In genomic region chr12:69357300-69357646, GRCm38 (mm10) we compare ENCODE assay signal across 8 mouse cellular contexts. TPM values are rescaled to one million over a fixed set of nuclear protein-coding genes. Genes with fewer than 3 reads are reported as not detected.
DNase-seq lines count a peak whose midpoint lies in the region; ATAC-seq and TF ChIP-seq lines count a peak whose summit lies in the region.

No protein-coding gene starts in this region.

- no peaks in the 10 kb centered on the region for H3K27me3 ChIP-seq in lung, embryonic 15.5 days
- H3K27me3 ChIP-seq in intestine, embryonic 15.5 days (replicated peaks), result no peaks in the 10 kb centered on the region
- H3K27me3 ChIP-seq in neural tube, embryonic 13.5 days, result no peaks in the 10 kb centered on the region

- no peak for TF ChIP-seq POLR2A in embryonic fibroblast, embryonic 13.5 days (IDR thresholded peaks at IDR 0.05; ENCODE audit: low read depth, low read length)

- peak overlapping the region; percentile 79 for H3K4me3 ChIP-seq in lung, embryonic 15.5 days
- H3K4me3 ChIP-seq in embryonic fibroblast, embryonic 13.5 days (ENCODE audit: insufficient read depth, low read length), result peak overlapping the region; percentile 78
- peak overlapping the region; percentile 75 for H3K4me3 ChIP-seq in intestine, embryonic 15.5 days (replicated peaks)
- peak overlapping the region; percentile 79 for H3K4me3 ChIP-seq in neural tube, embryonic 13.5 days

- H3K4me2 ChIP-seq in lung, embryonic 15.5 days, result peak overlapping the region; percentile 62
- H3K4me2 ChIP-seq in intestine, embryonic 15.5 days (replicated peaks), result peak overlapping the region; percentile 65
- H3K4me2 ChIP-seq in neural tube, embryonic 13.5 days, result peak overlapping the region; percentile 82

- TF ChIP-seq CTCF in embryonic fibroblast, embryonic 13.5 days (IDR thresholded peaks at IDR 0.05; ENCODE audit: borderline replicate concordance, insufficient read depth, low read length), result no peak

- WGBS in lung, embryonic 15.5 days, result 6% methylated on average over 13 of the region's 13 CpGs
- 6% methylated on average over 13 of the region's 13 CpGs for WGBS in intestine, embryonic 15.5 days
- WGBS in neural tube, embryonic 13.5 days, result 6% methylated on average over 13 of the region's 13 CpGs

- DNase-seq in lung, postnatal 25 days (ENCODE audit: low spot score), result no peak
- DNase-seq in left cerebral cortex, postnatal 10 days (ENCODE audit: extremely low spot score in 1 of 2, low spot score in 2 of 2), result no peak
- DNase-seq in gastrocnemius, postnatal 4 days (ENCODE audit: low spot score in 2 of 2), result no peak
- no peak for DNase-seq in spleen, postnatal 10 days (ENCODE audit: low spot score in 2 of 2)

- no peak for ATAC-seq in lung, embryonic 15.5 days (ENCODE audit: borderline replicate concordance, extremely low read depth, low FRiP score, low TSS enrichment)
- no peak for ATAC-seq in intestine, embryonic 15.5 days
- no peak for ATAC-seq in neural tube, embryonic 13.5 days (ENCODE audit: low read depth)

- intact Hi-C loops in left cerebral cortex, postnatal 10 days (cut with DNase I), result no loop called here

- no peak overlapping the region for H3K27ac ChIP-seq in lung, embryonic 15.5 days
- peak overlapping the region; percentile 51; the same call in 1 of the 2 replicates for H3K27ac ChIP-seq in embryonic fibroblast, embryonic 13.5 days (ENCODE audit: insufficient read depth, low read length)
- no peak overlapping the region for H3K27ac ChIP-seq in intestine, embryonic 15.5 days
- no peak overlapping the region for H3K27ac ChIP-seq in neural tube, embryonic 13.5 days (replicated peaks)

- H3K9me3 ChIP-seq in lung, embryonic 15.5 days, result no peaks in the 10 kb centered on the region
- no peaks in the 10 kb centered on the region for H3K9me3 ChIP-seq in intestine, embryonic 15.5 days
- no peaks in the 10 kb centered on the region for H3K9me3 ChIP-seq in neural tube, embryonic 13.5 days

- H3K4me1 ChIP-seq in lung, embryonic 15.5 days, result peaks cover 13% of the 10 kb centered on the region
- peaks cover 5% of the 10 kb centered on the region; the same call in 1 of the 2 replicates for H3K4me1 ChIP-seq in embryonic fibroblast, embryonic 13.5 days (ENCODE audit: control insufficient read depth, insufficient read depth, low read length)
- H3K4me1 ChIP-seq in intestine, embryonic 15.5 days (replicated peaks), result no peaks in the 10 kb centered on the region
- peaks cover 23% of the 10 kb centered on the region for H3K4me1 ChIP-seq in neural tube, embryonic 13.5 days (replicated peaks)

- H3K9ac ChIP-seq in lung, embryonic 15.5 days, result peak overlapping the region; percentile 84
- H3K9ac ChIP-seq in intestine, embryonic 15.5 days, result peak overlapping the region; percentile 85
- peak overlapping the region; percentile 96 for H3K9ac ChIP-seq in neural tube, embryonic 13.5 days

- peaks cover 18% of the 10 kb centered on the region for H3K36me3 ChIP-seq in lung, embryonic 15.5 days
- 0 out of 2 replicates have a peak, but pooled peaks cover 3% of the 10 kb centered on the region for H3K36me3 ChIP-seq in intestine, embryonic 15.5 days
- H3K36me3 ChIP-seq in neural tube, embryonic 13.5 days, result peaks cover 21% of the 10 kb centered on the region

RNA-seq across cellular contexts. Expression of gene Nemf, which starts 0.3 kb away (rescaled TPM):
- 76.9 and 84.2 TPM in 2 replicates for polyA plus RNA-seq in lung, embryonic 15.5 days (2015; fragmentation: Nextera tagmentation; extraction: Ambion mirVana)
- polyA plus RNA-seq in embryonic fibroblast, embryonic 13.5 days (2011; ENCODE audit: insufficient read length, low read depth, missing spikeins), result 57.2 and 70.2 TPM in 2 replicates
- polyA plus RNA-seq in intestine, embryonic 15.5 days (2015; fragmentation: Nextera tagmentation; extraction: Ambion mirVana), result 71.6 and 71.8 TPM in 2 replicates
- 96.5 and 100 TPM in 2 replicates for polyA plus RNA-seq in neural tube, embryonic 13.5 days (2015; fragmentation: Nextera tagmentation; extraction: Ambion mirVana)
- total RNA-seq in left cerebral cortex, postnatal 10 days (2021), result 10 to 100 TPM; 38.2 to 40.8 TPM
- 10 to 100 TPM; 30.0 to 33.5 TPM for total RNA-seq in gastrocnemius, postnatal 4 days (2021)

RNA-seq across cellular contexts. Expression of gene Arf6, which starts 14.7 kb away (rescaled TPM):
- 50.6 and 54.5 TPM in 2 replicates for polyA plus RNA-seq in lung, embryonic 15.5 days (2015; fragmentation: Nextera tagmentation; extraction: Ambion mirVana)
- 106 and 119 TPM in 2 replicates for polyA plus RNA-seq in embryonic fibroblast, embryonic 13.5 days (2011; ENCODE audit: insufficient read length, low read depth, missing spikeins)
- polyA plus RNA-seq in intestine, embryonic 15.5 days (2015; fragmentation: Nextera tagmentation; extraction: Ambion mirVana), result 49.5 and 54.9 TPM in 2 replicates
- 32.6 and 34.5 TPM in 2 replicates for polyA plus RNA-seq in neural tube, embryonic 13.5 days (2015; fragmentation: Nextera tagmentation; extraction: Ambion mirVana)
- 10 to 100 TPM; 61.6 to 62.8 TPM for total RNA-seq in left cerebral cortex, postnatal 10 days (2021)
- total RNA-seq in gastrocnemius, postnatal 4 days (2021), result 10 to 100 TPM; 72.6 to 77.6 TPM

RNA-seq across cellular contexts. Expression of gene Gm9887, which starts 15.0 kb away (rescaled TPM):
- 1.8 and 1.9 TPM in 2 replicates for polyA plus RNA-seq in lung, embryonic 15.5 days (2015; fragmentation: Nextera tagmentation; extraction: Ambion mirVana)
- polyA plus RNA-seq in embryonic fibroblast, embryonic 13.5 days (2011; ENCODE audit: insufficient read length, low read depth, missing spikeins), result not detected in 2 replicates
- polyA plus RNA-seq in intestine, embryonic 15.5 days (2015; fragmentation: Nextera tagmentation; extraction: Ambion mirVana), result 1.7 and 2.0 TPM in 2 replicates
- 0.71 and 1.3 TPM in 2 replicates for polyA plus RNA-seq in neural tube, embryonic 13.5 days (2015; fragmentation: Nextera tagmentation; extraction: Ambion mirVana)
- total RNA-seq in left cerebral cortex, postnatal 10 days (2021), result 1 to 10 TPM; 1.4 to 1.6 TPM
- total RNA-seq in gastrocnemius, postnatal 4 days (2021), result under 1 TPM in 1 of 2 experiments, not detected in 1; 0.81 TPM
